Mouse (Mus musculus) myocyte (in vitro differentiated cells): ENCODE results near the gene Pon3. TPM values are rescaled to one million over a fixed set of nuclear protein-coding genes. Genes with fewer than 3 reads are reported as not detected.

ENCODE experiments used
- H3K27me3 ChIP-seq: one replicate; pipeline ENCODE4 v1.6.1; 2011; ENCODE audit not compliant: control insufficient read depth, insufficient read depth, insufficient read length
- H3K36me3 ChIP-seq: one replicate; pipeline ENCODE4 v1.6.1; 2011; ENCODE audit not compliant: control insufficient read depth, insufficient read depth
- H3K4me2 ChIP-seq: one replicate; pipeline ENCODE4 v1.6.1; 2011; ENCODE audit warnings: low read depth, control low read depth
- H3K4me3 ChIP-seq: one replicate; pipeline ENCODE4 v1.5.1; 2011; ENCODE audit warnings: mild to moderate bottlenecking, control low read depth, moderate library complexity
- H3K79me2 ChIP-seq: one replicate; pipeline ENCODE4 v1.6.1; 2011; ENCODE audit not compliant: control insufficient read depth, insufficient read depth
- H3ac ChIP-seq: one replicate; pipeline ENCODE4 v1.6.1; 2011; ENCODE audit not compliant: control insufficient read depth, insufficient read length
- CEBPB ChIP-seq: IDR thresholded peaks from 2 replicates; pipeline ENCODE4 v1.6.1; 2011; ENCODE audit warnings: mild to moderate bottlenecking, moderate library complexity; ENCODE audit not compliant: poor library complexity, insufficient read depth, severe bottlenecking
- E2F4 ChIP-seq: IDR thresholded peaks from one replicate; pipeline ENCODE4 v1.6.1; 2011; ENCODE audit warnings: mild to moderate bottlenecking, control low read depth, moderate library complexity; ENCODE audit not compliant: insufficient read depth
- MAX ChIP-seq: IDR thresholded peaks from one replicate; pipeline ENCODE4 v1.6.1; 2011; ENCODE audit warnings: low read depth, mild to moderate bottlenecking, control low read depth
- MYOD1 ChIP-seq, 3 experiments: IDR thresholded peaks; one replicate each; pipeline ENCODE4 v1.6.1; 2011; ENCODE audit warnings: control low read depth in 2 of 3, low read depth in 2 of 3, mild to moderate bottlenecking in 2 of 3, moderate library complexity in 1 of 3; ENCODE audit not compliant: insufficient read length in 2 of 3, control insufficient read depth in 1 of 3
- MYOG ChIP-seq, 3 experiments: IDR thresholded peaks; one replicate each; pipeline ENCODE4 v1.6.1; 2011; ENCODE audit warnings: control low read depth in 2 of 3, low read depth in 2 of 3, mild to moderate bottlenecking in 2 of 3; ENCODE audit not compliant: insufficient read length in 2 of 3, control insufficient read depth in 1 of 3, insufficient read depth in 1 of 3
- POLR2A ChIP-seq: IDR thresholded peaks from one replicate; pipeline ENCODE4 v1.6.1; 2011; ENCODE audit warnings: low read depth, mild to moderate bottlenecking, control low read depth, moderate library complexity; ENCODE audit not compliant: insufficient read length
- POLR2AphosphoS2 ChIP-seq: IDR thresholded peaks from one replicate; pipeline ENCODE4 v1.6.1; 2011; ENCODE audit warnings: low read depth, control low read depth; ENCODE audit not compliant: insufficient read length
- REST ChIP-seq: IDR thresholded peaks from one replicate; pipeline ENCODE4 v1.6.1; 2011; ENCODE audit warnings: mild to moderate bottlenecking, control low read depth, moderate library complexity; ENCODE audit not compliant: insufficient read depth, insufficient read length
- SRF ChIP-seq: IDR thresholded peaks from one replicate; pipeline ENCODE4 v1.6.1; 2011; ENCODE audit warnings: low read depth; ENCODE audit not compliant: control insufficient read depth, insufficient read length
- TCF12 ChIP-seq: IDR thresholded peaks from one replicate; pipeline ENCODE4 v1.6.1; 2011; ENCODE audit warnings: mild to moderate bottlenecking, control low read depth; ENCODE audit not compliant: poor library complexity, insufficient read depth, severe bottlenecking
- TCF3 ChIP-seq: IDR thresholded peaks from one replicate; pipeline ENCODE4 v1.6.1; 2011; ENCODE audit warnings: low read depth, control low read depth; ENCODE audit not compliant: insufficient read length
- USF1 ChIP-seq: IDR thresholded peaks from one replicate; pipeline ENCODE4 v1.6.1; 2011; ENCODE audit warnings: low read depth, mild to moderate bottlenecking, control low read depth, moderate library complexity
- polyA plus RNA-seq: library from polyadenylated mRNA; unstranded; fragments of >200 nt; fragmentation: generic; extraction: Trizol; gene quantifications from one replicate; pipeline ENCODE4 v1.2.1, GENCODE M21; 2012; ENCODE audit warnings: missing spikeins

The Pon3 gene
- polyA plus RNA-seq, 1 experiment: 1.8 TPM

GRCm38 (mm10) chr6:5198590-5198989 is 57.5 kb downstream of the Pon3 start:
- H3K79me2 ChIP-seq: no peaks in the 10 kb centered on the region

DNA sequence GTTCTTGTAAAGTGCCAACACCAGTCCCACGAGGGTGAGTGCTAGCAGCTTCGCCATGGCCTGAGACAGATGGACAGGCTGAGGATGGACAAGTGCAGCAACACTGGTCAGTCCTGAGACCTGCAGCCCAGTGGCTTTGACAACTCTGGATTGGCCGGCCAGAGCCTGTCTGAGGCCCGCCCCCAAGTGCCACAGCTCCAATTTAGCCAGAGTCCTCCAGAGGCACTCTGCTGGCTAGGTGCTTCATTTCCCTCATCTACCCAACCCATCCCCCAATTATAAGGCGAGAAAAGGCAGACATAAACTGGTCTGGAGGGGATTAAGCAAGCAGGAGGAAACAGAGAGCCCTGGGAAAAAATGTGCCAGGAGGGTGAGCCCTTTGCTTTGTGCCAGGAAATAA is 62.4 kb downstream of the Pon3 start, which contains the start of gene Pon1:
TSS of gene Pon1 (minus strand) at position 254 of the 400 bp plus-strand sequence.
- Histone ChIP-seq H3K27me3 (peaks cover 4% of the 10 kb centered on the region), H3K4me3 (no peak within 1 kb of the TSS), H3K79me2 (no peaks in the 10 kb centered on the region), H3K4me2 (no peak within 1 kb of the TSS), H3ac (no peak within 1 kb of the TSS), H3K36me3 (no peaks in the 10 kb centered on the region)
- TF ChIP-seq E2F4: no peak

More at GRCm38 (mm10) chr6:5198590-5198989, 57.5 kb downstream of the Pon3 start:
- no peak for TF ChIP-seq REST
- TF ChIP-seq SRF: no peak
- H3ac ChIP-seq: no peak overlapping the region
- no peak overlapping the region for H3K4me3 ChIP-seq
- no peak overlapping the region for H3K4me2 ChIP-seq
- no peaks in the 10 kb centered on the region for H3K36me3 ChIP-seq
- H3K27me3 ChIP-seq: peaks cover 2% of the 10 kb centered on the region

DNA sequence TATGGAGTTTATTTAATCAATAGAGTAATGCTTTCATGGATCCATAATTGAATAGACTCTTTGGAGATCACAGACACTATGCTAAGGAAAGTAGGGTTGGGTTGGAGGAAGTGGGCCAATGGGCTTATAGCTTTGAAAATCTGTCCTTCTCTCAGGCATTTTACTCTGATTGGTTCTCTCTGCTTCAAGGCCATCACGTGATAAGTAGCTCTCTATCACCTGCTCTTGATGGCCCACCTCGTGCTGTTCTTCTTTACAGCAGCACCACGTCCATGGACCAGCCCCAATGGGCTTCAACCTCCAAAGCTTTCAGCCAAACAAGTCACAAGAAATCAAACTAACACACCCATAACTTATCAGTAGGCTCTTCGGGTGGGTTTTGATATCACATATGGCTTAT is 65.3 kb downstream of the Pon3 start:
- no peaks in the 10 kb centered on the region for H3K36me3 ChIP-seq
- H3ac ChIP-seq: no peak overlapping the region
- no peak overlapping the region for H3K4me2 ChIP-seq
- no peak overlapping the region for H3K4me3 ChIP-seq
- peaks cover 4% of the 10 kb centered on the region for H3K27me3 ChIP-seq
- TF ChIP-seq REST (no peak), MYOG (IDR thresholded peaks at IDR 0.05; ENCODE audit: control insufficient read depth in 1 of 3, insufficient read depth in 1 of 3, insufficient read length in 2 of 3, low read depth in 2 of 3) (no peak), POLR2A (no peak), SRF (no peak), MYOD1 (IDR thresholded peaks at IDR 0.05; ENCODE audit: control insufficient read depth in 1 of 3, insufficient read length in 2 of 3, low read depth in 2 of 3) (no peak), E2F4 (no peak), CEBPB (no peak), TCF12 (no peak), USF1 (no peak), POLR2AphosphoS2 (no peak), TCF3 (no peak), MAX (no peak)
- no peaks in the 10 kb centered on the region for H3K79me2 ChIP-seq

DNA sequence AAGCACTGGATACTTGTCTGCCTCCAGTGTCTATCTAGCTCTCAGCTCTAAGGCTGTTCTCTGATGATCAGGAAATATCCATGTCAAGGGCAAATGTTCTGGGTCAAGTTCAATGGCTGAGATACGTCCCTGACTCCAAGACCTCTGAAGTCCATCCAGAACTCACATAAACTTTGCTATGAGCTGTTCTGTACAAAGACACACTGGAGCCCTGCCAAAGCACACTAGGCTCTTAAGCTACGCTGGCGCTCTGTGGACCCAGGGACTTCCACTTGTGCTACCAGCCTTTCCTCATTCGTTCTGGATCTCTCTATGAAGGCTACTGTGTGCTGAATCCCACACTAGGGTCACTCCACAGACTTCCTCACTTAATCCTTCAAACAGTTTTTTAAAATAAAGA is 66.6 kb downstream of the Pon3 start:
- TF ChIP-seq MYOG (IDR thresholded peaks at IDR 0.05; ENCODE audit: control insufficient read depth in 1 of 3, insufficient read depth in 1 of 3, insufficient read length in 2 of 3, low read depth in 2 of 3): no peak
- TF ChIP-seq POLR2AphosphoS2: no peak
- TF ChIP-seq SRF: no peak
- no peak for TF ChIP-seq REST
- TF ChIP-seq TCF3: no peak
- no peak for TF ChIP-seq POLR2A
- no peak for TF ChIP-seq CEBPB
- no peak for TF ChIP-seq MYOD1 (IDR thresholded peaks at IDR 0.05; ENCODE audit: control insufficient read depth in 1 of 3, insufficient read length in 2 of 3, low read depth in 2 of 3)
- no peak for TF ChIP-seq E2F4
- TF ChIP-seq MAX: no peak
- TF ChIP-seq USF1: no peak
- TF ChIP-seq TCF12: no peak
- Histone ChIP-seq H3K27me3 (peaks cover 4% of the 10 kb centered on the region), H3K4me3 (no peak overlapping the region), H3K79me2 (no peaks in the 10 kb centered on the region), H3K4me2 (no peak overlapping the region), H3K36me3 (no peaks in the 10 kb centered on the region), H3ac (no peak overlapping the region)

- H3K36me3 ChIP-seq: no peaks in the 10 kb centered on the region
- no peak for TF ChIP-seq MAX
- TF ChIP-seq POLR2AphosphoS2: no peak
- TF ChIP-seq SRF: no peak
- TF ChIP-seq MYOG (IDR thresholded peaks at IDR 0.05; ENCODE audit: control insufficient read depth in 1 of 3, insufficient read depth in 1 of 3, insufficient read length in 2 of 3, low read depth in 2 of 3): no peak
- no peak for TF ChIP-seq E2F4
- TF ChIP-seq MYOD1 (IDR thresholded peaks at IDR 0.05; ENCODE audit: control insufficient read depth in 1 of 3, insufficient read length in 2 of 3, low read depth in 2 of 3): no peak
- no peak for TF ChIP-seq POLR2A
- no peak for TF ChIP-seq TCF3
- TF ChIP-seq USF1: no peak
- no peak for TF ChIP-seq TCF12
- TF ChIP-seq REST: no peak
- TF ChIP-seq CEBPB: no peak
- H3K4me3 ChIP-seq: no peak overlapping the region
- no peak overlapping the region for H3K4me2 ChIP-seq
- no peaks in the 10 kb centered on the region for H3K79me2 ChIP-seq
- H3ac ChIP-seq: no peak overlapping the region
- peaks cover 4% of the 10 kb centered on the region for H3K27me3 ChIP-seq
These were observed 67.1 kb downstream of the Pon3 start for GRCm38 (mm10) chr6:5188938-5189337.
